Mouse (Mus musculus) liver, postnatal 0 days (tissue): ENCODE measurements at regions not wholly inside any gene's neighbourhood (a gene's known extent, or its start where the extent isn't known, plus 50 kb on each side); places are given as distances from the start of the nearest gene placed in this dataset.

Experiments
- ATAC-seq: fragments of 200-750 bp; cut with Nextera tagmentation; 2 replicates; pipeline ENCODE4 v1.8.0; 2017; ENCODE audit warnings: mild to moderate bottlenecking, moderate library complexity
- DNase-seq: peaks from one replicate; pipeline ENCODE4 v3.0.0-alpha.2; 2016
- H3K27ac ChIP-seq: fragments of 300-500 bp; sonication (generic); 2 replicates; pipeline ENCODE4 v1.5.1; 2014; ENCODE audit warnings: antibody characterized with exemption, moderate library complexity, mild to moderate bottlenecking, low read depth
- H3K27me3 ChIP-seq: fragments of 300-500 bp; sonication (generic); 2 replicates; pipeline ENCODE4 v1.6.1; 2014; ENCODE audit warnings: low read length, control low read depth, mixed read lengths; ENCODE audit not compliant: insufficient read depth
- H3K36me3 ChIP-seq: fragments of 300-500 bp; sonication (generic); replicated peaks from 2 replicates; pipeline ENCODE4 v1.6.1; 2014; ENCODE audit warnings: mild to moderate bottlenecking, control low read depth, low read length, moderate library complexity, mixed read lengths; ENCODE audit not compliant: insufficient read depth
- H3K4me1 ChIP-seq: fragments of 300-500 bp; sonication (generic); 2 replicates; pipeline ENCODE4 v1.6.1; 2014; ENCODE audit warnings: antibody characterized with exemption, mild to moderate bottlenecking, control low read depth; ENCODE audit not compliant: insufficient read depth
- H3K4me2 ChIP-seq: fragments of 300-500 bp; sonication (generic); 2 replicates; pipeline ENCODE4 v1.6.1; 2014; ENCODE audit warnings: low read depth, mild to moderate bottlenecking, low read length, moderate library complexity, mixed read lengths
- H3K4me3 ChIP-seq: fragments of 300-500 bp; sonication (generic); 2 replicates; pipeline ENCODE4 v1.5.1; 2014; ENCODE audit warnings: low read depth, low read length
- H3K9ac ChIP-seq: fragments of 300-500 bp; sonication (generic); replicated peaks from 2 replicates; pipeline ENCODE4 v1.6.1; 2014; ENCODE audit warnings: mild to moderate bottlenecking, moderate library complexity
- H3K9me3 ChIP-seq: fragments of 300-500 bp; sonication (generic); 2 replicates; pipeline ENCODE4 v1.6.1; 2016; ENCODE audit warnings: mild to moderate bottlenecking, control low read depth, low read length, mixed read lengths
- CTCF ChIP-seq: sonication (generic); IDR thresholded peaks from 2 replicates; pipeline ENCODE4 v1.5.1; 2016; ENCODE audit warnings: antibody characterized with exemption, low read depth
- EP300 ChIP-seq: IDR thresholded peaks from 2 replicates; pipeline ENCODE4 v1.6.1; 2016; ENCODE audit warnings: antibody characterized with exemption, low read depth, mild to moderate bottlenecking
- WGBS: fragments of 180-500 bp; shearing (Covaris S2); extraction: QIAGEN DNeasy Blood & Tissue Kit; methylation state at CpG from one replicate; pipeline ENCODE4 v1.1.7; 2014; ENCODE audit not compliant: insufficient replicate concordance; 5-methylcytosine and 5-hydroxymethylcytosine counted together

GRCm38 (mm10) chr12:25650237-25650636 is 553.3 kb upstream of the Id2 start:
- H3K4me3 ChIP-seq: no peak overlapping the region
- H3K4me2 ChIP-seq: no peak overlapping the region
- no peaks in the 10 kb centered on the region for H3K9me3 ChIP-seq
- H3K27ac ChIP-seq: no peak overlapping the region
- H3K9ac ChIP-seq: no peak overlapping the region
- WGBS: 64% methylated on average over 3 of the region's 3 CpGs
- no peaks in the 10 kb centered on the region for H3K27me3 ChIP-seq
- DNase-seq: no peak
- TF ChIP-seq EP300 (no peak), CTCF (no peak)
- ATAC-seq: no peak
- H3K4me1 ChIP-seq: no peaks in the 10 kb centered on the region
- no peaks in the 10 kb centered on the region for H3K36me3 ChIP-seq

GRCm38 (mm10) chr12:25628081-25628480 is 531.1 kb upstream of the Id2 start:
- H3K27ac ChIP-seq: no peak overlapping the region
- H3K4me1 ChIP-seq: no peaks in the 10 kb centered on the region
- no peak for ATAC-seq
- H3K9ac ChIP-seq: no peak overlapping the region
- H3K9me3 ChIP-seq: no peaks in the 10 kb centered on the region
- no peak for TF ChIP-seq EP300
- TF ChIP-seq CTCF: no peak
- DNase-seq: no peak
- no peaks in the 10 kb centered on the region for H3K36me3 ChIP-seq
- H3K4me2 ChIP-seq: no peak overlapping the region
- no peak overlapping the region for H3K4me3 ChIP-seq
- H3K27me3 ChIP-seq: no peaks in the 10 kb centered on the region

- TF ChIP-seq EP300 (no peak), CTCF (no peak)
Measured at GRCm38 (mm10) chr12:25625858-25626257, 528.9 kb upstream of the Id2 start.

GRCm38 (mm10) chr12:25623449-25623848 is 526.5 kb upstream of the Id2 start:
- H3K27ac ChIP-seq: no peak overlapping the region
- H3K27me3 ChIP-seq: no peaks in the 10 kb centered on the region
- DNase-seq (no peak), ATAC-seq (no peak)
- H3K4me3 ChIP-seq: no peak overlapping the region
- H3K4me1 ChIP-seq: no peaks in the 10 kb centered on the region
- no peaks in the 10 kb centered on the region for H3K36me3 ChIP-seq
- H3K9ac ChIP-seq: no peak overlapping the region
- WGBS: 75% methylated on average over 2 of the region's 2 CpGs
- H3K4me2 ChIP-seq: no peak overlapping the region
- no peak for TF ChIP-seq CTCF
- TF ChIP-seq EP300: no peak
- no peaks in the 10 kb centered on the region for H3K9me3 ChIP-seq

More at GRCm38 (mm10) chr12:25625858-25626257, 528.9 kb upstream of the Id2 start:
- no peak overlapping the region for H3K9ac ChIP-seq
- H3K9me3 ChIP-seq: no peaks in the 10 kb centered on the region
- H3K27me3 ChIP-seq: no peaks in the 10 kb centered on the region
- no peak for ATAC-seq
- no peak for DNase-seq
- H3K4me1 ChIP-seq: no peaks in the 10 kb centered on the region
- no peak overlapping the region for H3K4me3 ChIP-seq
- no peak overlapping the region for H3K27ac ChIP-seq
- 89% methylated on average over 1 of the region's 1 CpGs for WGBS
- no peaks in the 10 kb centered on the region for H3K36me3 ChIP-seq
- no peak overlapping the region for H3K4me2 ChIP-seq

- TF ChIP-seq CTCF (no peak), EP300 (no peak)
- no peak overlapping the region for H3K27ac ChIP-seq
- ATAC-seq (no peak), DNase-seq (no peak)
- WGBS: 93% methylated on average over 2 of the region's 2 CpGs
- no peak overlapping the region for H3K9ac ChIP-seq
- no peak overlapping the region for H3K4me2 ChIP-seq
- H3K27me3 ChIP-seq: no peaks in the 10 kb centered on the region
- H3K9me3 ChIP-seq: no peaks in the 10 kb centered on the region
- H3K4me3 ChIP-seq: no peak overlapping the region
- H3K36me3 ChIP-seq: no peaks in the 10 kb centered on the region
- no peaks in the 10 kb centered on the region for H3K4me1 ChIP-seq
Measured at GRCm38 (mm10) chr12:25621142-25621541, 524.2 kb upstream of the Id2 start.

GRCm38 (mm10) chr12:25617521-25617920 is 520.6 kb upstream of the Id2 start:
- DNase-seq: no peak
- Histone ChIP-seq H3K4me1 (no peaks in the 10 kb centered on the region), H3K4me2 (no peak overlapping the region), H3K27me3 (no peaks in the 10 kb centered on the region), H3K36me3 (no peaks in the 10 kb centered on the region), H3K9ac (no peak overlapping the region), H3K9me3 (no peaks in the 10 kb centered on the region), H3K27ac (no peak overlapping the region), H3K4me3 (no peak overlapping the region)
- TF ChIP-seq CTCF (no peak), EP300 (no peak)
- ATAC-seq: no peak
- 39% methylated on average over 5 of the region's 5 CpGs for WGBS

GRCm38 (mm10) chr12:25615377-25615776 is 518.4 kb upstream of the Id2 start:
- no peak overlapping the region for H3K9ac ChIP-seq
- 43% methylated on average over 3 of the region's 3 CpGs for WGBS
- no peak overlapping the region for H3K4me2 ChIP-seq
- no peaks in the 10 kb centered on the region for H3K36me3 ChIP-seq
- no peak overlapping the region for H3K27ac ChIP-seq
- no peaks in the 10 kb centered on the region for H3K4me1 ChIP-seq
- TF ChIP-seq CTCF: no peak
- TF ChIP-seq EP300: no peak
- H3K4me3 ChIP-seq: no peak overlapping the region
- H3K9me3 ChIP-seq: no peaks in the 10 kb centered on the region
- DNase-seq (no peak), ATAC-seq (no peak)
- no peaks in the 10 kb centered on the region for H3K27me3 ChIP-seq
